Mouse (Mus musculus): Measurements from ENCODE around the gene Vmn1r123. TPM values are rescaled to one million over a fixed set of nuclear protein-coding genes. Genes with fewer than 3 reads are reported as not detected.
"Not testable (repeated sequence)": the region's sequence is repeated elsewhere in the genome, so short reads cannot be mapped to it uniquely, and the experiment has no call there.

The Vmn1r123 gene
- not detected in 2 replicates for polyA plus RNA-seq (2015; fragmentation: Nextera tagmentation; extraction: Ambion mirVana)

DNA sequence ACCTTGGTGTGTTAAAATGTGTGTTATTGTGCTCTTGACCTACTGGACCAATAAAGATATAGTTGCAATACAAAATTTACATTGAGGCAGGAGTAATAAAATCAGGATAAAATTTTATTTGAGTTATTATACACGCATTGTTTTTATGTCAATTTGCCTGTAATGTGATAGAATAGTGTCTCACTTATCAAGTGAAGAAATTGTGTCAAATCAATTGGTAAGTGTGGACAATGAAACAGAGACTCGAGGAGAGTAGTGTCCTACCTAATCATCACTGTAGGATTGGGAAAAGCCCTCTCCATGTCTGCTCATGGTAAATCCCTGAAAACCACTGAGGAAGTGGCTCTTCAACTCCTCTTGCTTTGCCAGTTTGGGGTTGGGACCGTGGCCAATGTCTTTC is at the start of gene Vmn1r123:
Vmn1r123 (plus strand) TSS at position 301 of the 400 bp plus-strand sequence.
- not testable (repeated sequence) for DNase-seq (ENCODE audit: low spot score)

DNA sequence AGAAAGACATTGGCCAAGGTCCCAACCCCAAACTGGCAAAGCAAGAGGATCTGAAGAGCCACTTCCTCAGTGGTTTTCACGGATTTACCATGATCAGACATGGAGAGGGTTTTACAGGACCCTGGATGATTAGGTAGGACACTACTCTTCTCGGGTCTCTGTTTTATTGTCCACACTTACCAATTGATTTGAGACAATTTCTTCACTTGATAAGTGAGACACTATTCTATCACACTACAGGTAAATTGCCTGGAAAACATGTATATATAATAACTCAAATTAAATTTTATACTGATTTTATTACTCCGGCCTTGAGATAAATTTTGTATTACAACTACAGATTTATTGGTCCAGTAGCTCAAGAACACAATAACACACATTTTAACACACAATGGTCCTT is 28.0 kb upstream of the Vmn1r123 start, which contains the start of gene Vmn1r122:
Vmn1r122 (minus strand) TSS at position 101 of the 400 bp plus-strand sequence.
- not testable (repeated sequence) for DNase-seq (ENCODE audit: low spot score)

DNA sequence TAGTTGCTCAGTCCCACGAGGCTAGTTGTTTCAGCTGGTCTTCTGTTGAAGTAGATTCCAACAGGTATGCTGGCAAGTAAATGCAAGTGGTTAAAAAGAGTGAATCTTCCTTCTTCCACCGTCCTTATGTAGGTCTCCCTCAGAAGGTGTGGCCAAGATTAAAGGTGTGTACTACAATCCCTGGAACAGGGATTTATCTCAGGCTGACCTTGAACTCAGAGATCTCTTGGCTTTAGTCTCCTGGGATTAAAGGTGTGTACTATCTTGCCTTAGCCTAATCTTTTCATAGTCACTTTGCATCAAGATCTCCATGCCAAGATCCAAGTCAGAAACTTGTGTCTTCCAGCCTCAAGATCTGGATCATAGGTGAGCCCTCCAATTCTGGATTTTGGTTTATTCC is 28.3 kb downstream of the Vmn1r123 start, which contains the start of gene Gm5157:
Gm5157 (minus strand) TSS at position 101 of the 400 bp plus-strand sequence.
- DNase-seq (ENCODE audit: low spot score) = not testable (repeated sequence)

Other genes starting within 250 kb of the Vmn1r123 start
- gene Vmn1r118, start 249.8 kb upstream of the Vmn1r123 start, polyA plus RNA-seq (2015; fragmentation: Nextera tagmentation; extraction: Ambion mirVana) = not detected in 2 replicates
- not detected in 2 replicates for gene Vmn1r119, start 149.7 kb upstream of the Vmn1r123 start, polyA plus RNA-seq (2015; fragmentation: Nextera tagmentation; extraction: Ambion mirVana)
- not detected in 2 replicates for gene Vmn1r120, start 108.4 kb upstream of the Vmn1r123 start, polyA plus RNA-seq (2015; fragmentation: Nextera tagmentation; extraction: Ambion mirVana)
- gene Vmn1r121, start 63.7 kb upstream of the Vmn1r123 start, polyA plus RNA-seq (2015; fragmentation: Nextera tagmentation; extraction: Ambion mirVana) = not detected in 2 replicates
- gene Vmn1r122, start 28.1 kb upstream of the Vmn1r123 start, polyA plus RNA-seq (2015; fragmentation: Nextera tagmentation; extraction: Ambion mirVana) = not detected in 2 replicates
- gene Gm5157, start 28.2 kb downstream of the Vmn1r123 start, polyA plus RNA-seq (2015; fragmentation: Nextera tagmentation; extraction: Ambion mirVana) = not detected in 2 replicates
- gene Vmn1r124, start 98.4 kb downstream of the Vmn1r123 start, polyA plus RNA-seq (2015; fragmentation: Nextera tagmentation; extraction: Ambion mirVana) = not detected in 2 replicates
- not detected in 2 replicates for gene Vmn1r125, start 110.0 kb downstream of the Vmn1r123 start, polyA plus RNA-seq (2015; fragmentation: Nextera tagmentation; extraction: Ambion mirVana)
- not detected in 2 replicates for gene Vmn1r126, start 139.3 kb downstream of the Vmn1r123 start, polyA plus RNA-seq (2015; fragmentation: Nextera tagmentation; extraction: Ambion mirVana)
- gene Vmn1r127, start 157.7 kb downstream of the Vmn1r123 start, polyA plus RNA-seq (2015; fragmentation: Nextera tagmentation; extraction: Ambion mirVana) = not detected in 2 replicates
- gene Vmn1r128, start 187.2 kb downstream of the Vmn1r123 start, polyA plus RNA-seq (2015; fragmentation: Nextera tagmentation; extraction: Ambion mirVana) = not detected in 2 replicates
- not detected in 2 replicates for gene Vmn1r129, start 199.1 kb downstream of the Vmn1r123 start, polyA plus RNA-seq (2015; fragmentation: Nextera tagmentation; extraction: Ambion mirVana)

All from thymus, postnatal 0 days (tissue).